ENCODE assay signal across 16 mouse cellular contexts in the genomic region with DNA sequence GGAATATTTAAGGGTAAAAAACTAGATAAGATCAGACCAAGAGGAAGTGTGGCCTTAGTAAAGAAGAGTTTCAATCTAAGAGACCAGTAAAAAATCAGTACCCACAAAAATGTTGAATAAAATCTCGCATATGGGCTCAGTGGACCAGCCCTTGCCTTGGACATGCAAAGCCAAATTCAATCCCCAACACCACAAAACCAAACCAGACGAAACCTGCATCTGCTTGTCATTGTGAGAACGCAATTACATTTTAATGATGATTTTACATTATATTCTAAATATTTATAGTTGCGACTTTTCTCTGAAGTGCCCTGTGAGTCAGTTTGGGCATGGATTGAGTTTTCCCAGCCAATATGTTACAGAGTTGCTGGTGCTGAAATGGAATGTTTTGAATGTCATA.
"Had no signal": no experiment of that assay in that cellular context is flagged by ENCODE, and none has a peak within 500 bp of the region (broad histone marks: within the 10 kb centered on the region; RNA-seq: fewer than 3 reads in every experiment).

No protein-coding gene starts in this region.

- H3K27ac ChIP-seq: neural tube, embryonic 13.5 days; neural tube, embryonic 15.5 days; stomach, embryonic 15.5 days; stomach, postnatal 0 days had no signal

- DNase-seq: retina, postnatal 1 day; right cerebral cortex, adult 18-20 months; right cerebral cortex, postnatal 14 days; right cerebral cortex, postnatal 25 days; right cerebral cortex, postnatal 4 days; spleen, adult 18-20 months; thymus, adult 18-20 months; thymus, adult 2 months; thymus, postnatal 14 days; thymus, postnatal 25 days; thymus, postnatal 36 days; thymus, postnatal 4 days had no signal

- H3K4me2 ChIP-seq: neural tube, embryonic 13.5 days; neural tube, embryonic 15.5 days; stomach, embryonic 15.5 days had no signal

- H3K4me1 ChIP-seq: neural tube, embryonic 13.5 days; neural tube, embryonic 15.5 days; stomach, embryonic 15.5 days had no signal

- H3K36me3 ChIP-seq: neural tube, embryonic 13.5 days; neural tube, embryonic 15.5 days; stomach, embryonic 15.5 days had no signal

- H3K4me3 ChIP-seq: neural tube, embryonic 13.5 days; neural tube, embryonic 15.5 days; stomach, embryonic 15.5 days had no signal

- H3K9me3 ChIP-seq: neural tube, embryonic 13.5 days; neural tube, embryonic 15.5 days; stomach, embryonic 15.5 days had no signal

- H3K9ac ChIP-seq: neural tube, embryonic 13.5 days; neural tube, embryonic 15.5 days; stomach, embryonic 15.5 days had no signal

- H3K27me3 ChIP-seq: neural tube, embryonic 13.5 days; neural tube, embryonic 15.5 days; stomach, embryonic 15.5 days had no signal
